13 mouse cellular contexts compared by ENCODE assay signal in the genomic region with DNA sequence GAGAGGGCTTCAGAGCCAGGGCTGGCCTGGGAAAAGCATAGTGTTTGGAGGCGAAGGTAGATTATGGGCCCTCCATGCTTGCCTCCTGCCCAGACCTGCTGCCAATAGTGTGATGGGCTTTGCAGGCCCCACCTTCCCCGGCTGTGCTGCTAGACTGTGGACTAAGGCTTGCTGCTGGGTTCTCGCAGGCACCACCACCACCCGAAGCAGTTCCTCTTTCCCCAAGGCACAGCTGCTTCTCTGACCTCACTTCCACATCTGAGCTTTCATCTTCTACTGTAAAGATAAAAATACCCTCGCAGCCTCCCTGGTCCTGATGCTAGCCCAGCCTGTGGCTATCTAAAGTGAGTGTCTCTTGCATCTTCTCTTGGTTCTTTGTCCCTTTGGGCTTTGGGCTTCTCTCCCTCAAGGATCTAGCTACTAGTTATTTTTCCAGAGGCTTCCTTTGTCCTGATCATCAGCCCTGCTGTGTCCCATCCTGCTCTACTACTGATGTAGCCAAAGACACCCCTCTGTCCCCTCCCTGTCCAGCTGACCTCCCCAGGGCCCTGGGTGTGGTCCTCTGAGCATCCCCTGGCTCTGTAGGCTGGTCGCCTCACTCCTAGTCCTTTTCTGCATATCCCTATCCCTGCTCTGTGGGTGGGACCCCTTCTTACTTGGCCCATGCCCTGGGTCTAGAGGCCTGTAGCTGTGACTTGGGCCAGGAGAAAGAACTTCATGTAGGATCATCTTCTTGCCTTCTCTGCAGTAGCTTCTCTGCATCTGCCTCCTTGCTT. TPM values are rescaled to one million over a fixed set of nuclear protein-coding genes. Genes with fewer than 3 reads are reported as not detected.
DNase-seq lines count a peak whose midpoint lies in the region; TF ChIP-seq lines count a peak whose summit lies in the region.
"Had no signal": no experiment of that assay in that cellular context is flagged by ENCODE, and none has a peak within 500 bp of the region (broad histone marks: within the 10 kb centered on the region; RNA-seq: fewer than 3 reads in every experiment).

No protein-coding gene starts in this region.

- no peak for TF ChIP-seq CTCF in olfactory bulb, adult 2 months (IDR thresholded peaks at IDR 0.05; ENCODE audit: insufficient read depth, low read depth, low read length)

- no peak for TF ChIP-seq POLR2A in olfactory bulb, adult 2 months (IDR thresholded peaks at IDR 0.05; ENCODE audit: insufficient read depth, low read depth, low read length)

- peak overlapping the region; percentile 74 for H3K27ac ChIP-seq in olfactory bulb, adult 2 months (ENCODE audit: insufficient read depth, low read depth, low read length)
- H3K27ac ChIP-seq: hindbrain, embryonic 15.5 days; liver, embryonic 14.5 days; neural tube, embryonic 12.5 days had no signal

- peak; percentile 67 for DNase-seq in 416B (ENCODE audit: low read depth)
- peak; percentile 44 for DNase-seq in CD4-positive, CD25-positive, alpha-beta regulatory T cell, adult 2 months (ENCODE audit: low read depth, low spot score)
- DNase-seq in brain, adult 2 months (ENCODE audit: low read depth, low spot score) = peak; percentile 47
- DNase-seq in adrenal gland, adult 2 months = no peak
- DNase-seq in left cerebral cortex, postnatal 4 days = no peak
- DNase-seq in adrenal gland, postnatal 14 days = no peak
- DNase-seq: cerebellum, adult 9-10 months; kidney, postnatal 10 days had no signal

- intact Hi-C loops in left cerebral cortex, postnatal 4 days (cut with DNase I) = no loop called here

- peaks cover 8% of the 10 kb centered on the region for H3K4me1 ChIP-seq in olfactory bulb, adult 2 months (ENCODE audit: control insufficient read depth, insufficient read depth, low read length)
- H3K4me1 ChIP-seq: hindbrain, embryonic 15.5 days; neural tube, embryonic 12.5 days had no signal

- 50% methylated on average over 6 of the region's 6 CpGs for WGBS in olfactory bulb, adult 2 months

- H3K4me3 ChIP-seq in olfactory bulb, adult 2 months (ENCODE audit: insufficient read depth, low read depth, low read length) = no peak overlapping the region
- H3K4me3 ChIP-seq: hindbrain, embryonic 15.5 days; neural tube, embryonic 12.5 days had no signal

RNA-seq across cellular contexts. Expression of a gene that starts 12.4 kb away (rescaled TPM):
- polyA plus RNA-seq in olfactory bulb, adult 2 months (2012; ENCODE audit: insufficient read depth, insufficient read length, low replicate concordance, missing spikeins) = not detected in 2 replicates
- 10 to 100 TPM in 1 of 2 experiments, 1 to 10 TPM in 1; 2.0 to 11.3 TPM for total RNA-seq in adrenal gland, adult 2 months (2021)
- polyA plus RNA-seq in adrenal gland, adult 2 months (2012; rRNA removed) = 34.2 and 35.6 TPM in 2 replicates
- total RNA-seq in left cerebral cortex, postnatal 4 days (2021) = 1 to 10 TPM; 2.9 to 3.4 TPM
- 1.3 and 1.6 TPM in 2 replicates for total RNA-seq in adrenal gland, postnatal 14 days (2021)

RNA-seq across cellular contexts. Expression of a gene that starts 18.4 kb away (rescaled TPM):
- not detected in 2 replicates for polyA plus RNA-seq in olfactory bulb, adult 2 months (2012; ENCODE audit: insufficient read depth, insufficient read length, low replicate concordance, missing spikeins)
- 10 to 100 TPM; 24.1 to 46.1 TPM for total RNA-seq in adrenal gland, adult 2 months (2021)
- 80.7 and 88.7 TPM in 2 replicates for polyA plus RNA-seq in adrenal gland, adult 2 months (2012; rRNA removed)
- 10 to 100 TPM; 28.6 to 31.6 TPM for total RNA-seq in left cerebral cortex, postnatal 4 days (2021)
- 29.9 and 38.0 TPM in 2 replicates for total RNA-seq in adrenal gland, postnatal 14 days (2021)

RNA-seq across cellular contexts. Expression of a gene that starts 19.7 kb away (rescaled TPM):
- not detected in 2 replicates for polyA plus RNA-seq in olfactory bulb, adult 2 months (2012; ENCODE audit: insufficient read depth, insufficient read length, low replicate concordance, missing spikeins)
- 10 to 100 TPM; 52.8 to 66.0 TPM for total RNA-seq in adrenal gland, adult 2 months (2021)
- polyA plus RNA-seq in adrenal gland, adult 2 months (2012; rRNA removed) = 135 and 238 TPM in 2 replicates
- total RNA-seq in left cerebral cortex, postnatal 4 days (2021) = 1 to 10 TPM; 1.8 to 3.3 TPM
- total RNA-seq in adrenal gland, postnatal 14 days (2021) = 44.4 and 56.2 TPM in 2 replicates

RNA-seq across cellular contexts. Expression of a gene that starts 29.6 kb away (rescaled TPM):
- polyA plus RNA-seq in olfactory bulb, adult 2 months (2012; ENCODE audit: insufficient read depth, insufficient read length, low replicate concordance, missing spikeins) = not detected in 2 replicates
- total RNA-seq in adrenal gland, adult 2 months (2021) = under 1 TPM; 0.58 to 0.76 TPM
- polyA plus RNA-seq in adrenal gland, adult 2 months (2012; rRNA removed) = 0.19 and 0.83 TPM in 2 replicates
- total RNA-seq in left cerebral cortex, postnatal 4 days (2021) = 10 to 100 TPM in 1 of 2 experiments, 1 to 10 TPM in 1; 9.9 to 14.0 TPM
- total RNA-seq in adrenal gland, postnatal 14 days (2021) = 0.30 TPM in 1 of 2 replicates, not detected in the other
- polyA plus RNA-seq: heart, embryonic 11.5 days; liver, embryonic 14.5 days; neural tube, embryonic 12.5 days had no signal

Comparison
In these comparisons a context has a peak if more than half of its experiments do, and no peak if none do; other contexts are left out.
1. DNase-seq: peak in 416B (single experiment), CD4-positive, CD25-positive, alpha-beta regulatory T cell, adult 2 months (single experiment) and brain, adult 2 months (single experiment); none in adrenal gland, adult 2 months (single experiment), left cerebral cortex, postnatal 4 days (single experiment) and adrenal gland, postnatal 14 days (single experiment).
2. RNA of a gene that starts 19.7 kb away (total RNA-seq): 52.8 to 66.0 TPM in adrenal gland, adult 2 months and 44.4 to 56.2 TPM in adrenal gland, postnatal 14 days; 1.8 to 3.3 TPM in left cerebral cortex, postnatal 4 days; every median in the first group is over 10 times any median in the second.